Mouse (Mus musculus) gastrocnemius, adult 8-10 months (tissue): ENCODE data around the gene Cog8. TPM values are rescaled to one million over a fixed set of nuclear protein-coding genes. Genes with fewer than 3 reads are reported as not detected.
"Not testable (repeated sequence)": the region's sequence is repeated elsewhere in the genome, so short reads cannot be mapped to it uniquely, and the experiment has no call there.

ENCODE experiments used
- DNase-seq, 2 experiments: peaks; one replicate each; pipeline ENCODE4 v3.0.0; 2022; ENCODE audit warnings: low spot score in 2 of 2
- microRNA-seq: library from miRNA; unstranded; fragments of <30 nt; microRNA quantifications from one replicate; pipeline ENCODE4 v1.2.0, GENCODE M21; 2022
- total RNA-seq, 4 experiments: library from RNA; stranded (reverse); gene quantifications; 2 replicates each; pipeline ENCODE4 v1.2.4; 2022

Cog8 gene
- total RNA-seq, 4 experiments from 2014 or later, result 15.8 to 21.7 (median 19.5) TPM

DNA sequence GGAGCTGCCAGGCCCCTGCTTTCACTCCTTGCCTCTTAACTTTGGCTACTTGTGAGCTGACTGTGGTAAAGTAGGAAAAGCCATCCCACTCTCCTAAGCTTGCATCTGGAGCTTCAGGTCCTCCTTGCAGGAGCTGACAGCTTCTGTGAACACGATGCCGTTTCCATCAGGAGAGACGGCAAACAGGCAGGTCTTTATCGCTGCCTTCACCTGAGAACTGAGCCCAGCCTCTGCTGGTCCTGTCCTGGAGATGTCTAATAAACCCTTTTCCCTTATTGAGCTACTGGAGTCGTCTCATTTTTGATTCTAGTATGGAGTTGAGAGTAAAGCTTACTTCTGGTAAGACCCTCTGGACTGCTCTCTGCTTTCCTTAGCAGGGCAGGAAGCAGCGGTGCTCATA, 11.0 kb downstream of the Cog8 start:
- DNase-seq, result no peak

- DNase-seq, result no peak
Observed at GRCm38 (mm10) chr8:107040632-107041031, 15.9 kb downstream of the Cog8 start.

GRCm38 (mm10) chr8:107036626-107037025, 19.9 kb downstream of the Cog8 start:
- DNase-seq, result no peak

GRCm38 (mm10) chr8:107035641-107036040, 20.8 kb downstream of the Cog8 start:
- no peak for DNase-seq

DNA sequence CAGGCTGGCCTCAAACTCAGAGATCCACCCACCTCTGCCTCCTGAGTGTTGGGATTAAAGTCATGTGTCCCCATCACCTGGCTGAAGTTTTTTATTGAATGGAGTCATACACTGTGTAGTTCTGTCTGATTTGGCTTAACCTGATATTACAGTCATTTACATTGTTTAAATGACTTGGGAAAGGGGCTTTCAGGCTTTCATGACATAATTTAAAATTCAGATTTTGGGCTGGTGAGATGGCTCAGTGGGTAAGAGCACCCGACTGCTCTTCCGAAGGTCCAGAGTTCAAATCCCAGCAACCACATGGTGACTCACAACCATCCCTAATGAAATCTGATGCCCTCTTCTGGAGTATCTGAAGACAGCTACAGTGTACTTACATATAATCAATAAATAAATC, 22.9 kb downstream of the Cog8 start:
- not testable (repeated sequence) for DNase-seq

DNA sequence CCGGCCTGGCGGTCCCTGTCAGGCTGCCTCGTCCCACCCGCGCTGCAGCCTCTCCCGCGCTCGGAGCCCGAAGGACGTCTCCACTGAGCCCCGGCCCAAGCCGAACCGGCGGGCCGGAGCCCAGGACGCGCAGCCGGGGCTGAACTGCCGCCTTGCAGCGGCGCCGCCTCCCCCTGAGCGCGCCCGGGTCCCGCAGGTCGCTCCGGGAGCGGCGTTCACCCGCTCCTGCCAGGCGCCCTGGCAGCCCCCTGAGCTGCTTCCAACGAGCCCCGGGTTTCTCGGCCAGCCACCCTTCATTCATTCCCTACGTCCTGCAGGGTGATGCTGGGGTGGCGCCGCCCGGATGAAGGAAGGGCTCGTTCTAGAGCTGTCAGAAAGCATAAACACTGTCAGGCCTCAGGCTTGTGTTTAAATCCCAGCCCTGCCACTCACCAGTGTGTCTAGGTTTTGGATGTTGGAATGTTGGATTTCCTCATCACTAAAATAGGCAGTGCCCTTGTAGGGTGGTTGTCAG, 24.9 kb downstream of the Cog8 start:
- DNase-seq, result peak in 1 of 2 experiments; percentile 7

- DNase-seq, result peak; percentile 95 to 96
Observed at GRCm38 (mm10) chr8:107030650-107031576, 25.6 kb downstream of the Cog8 start, which contains the start of gene Vps4a. Gene Vps4a (plus strand): TSS chr8:107031222.

DNA sequence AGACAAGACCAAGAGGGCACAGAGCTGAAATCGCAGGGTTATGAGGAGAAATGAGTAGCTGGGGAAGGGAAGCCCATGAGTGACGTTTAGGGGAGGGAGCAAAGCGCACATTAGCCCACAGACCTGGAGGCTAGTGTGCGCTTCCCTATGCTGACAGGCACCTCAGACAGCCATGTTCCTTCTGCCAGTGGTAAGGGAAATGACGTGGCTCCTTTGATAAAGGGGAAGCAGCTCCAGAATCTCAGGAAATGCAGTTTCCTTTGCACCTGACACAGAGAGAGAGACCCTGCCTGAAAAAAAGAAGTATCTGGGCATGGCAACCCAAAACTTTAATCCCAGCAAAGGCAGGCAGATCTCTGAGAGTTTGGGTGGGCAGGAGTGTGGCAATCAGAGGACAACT, 26.4 kb downstream of the Cog8 start:
- no peak for DNase-seq

DNA sequence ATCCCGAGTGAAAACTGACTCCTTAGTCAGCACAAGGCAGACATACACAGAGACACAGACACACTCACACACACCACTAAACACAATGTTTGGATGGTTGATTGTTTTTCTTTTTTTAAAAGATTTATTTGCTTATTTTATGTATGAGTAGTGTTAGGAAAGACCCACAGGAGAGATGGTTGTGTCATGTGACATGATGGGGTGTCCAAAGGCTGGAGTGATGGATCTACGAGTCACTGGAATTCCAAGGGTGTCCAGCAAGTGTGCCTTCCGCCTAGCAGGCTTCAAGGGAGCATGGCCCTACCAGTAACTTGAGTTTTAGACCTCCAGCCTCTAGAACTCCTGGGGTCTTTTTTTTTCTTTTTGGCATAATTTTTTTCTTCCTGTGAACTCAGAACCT, 27.2 kb downstream of the Cog8 start:
- no peak for DNase-seq

- no peak for DNase-seq
Observed at GRCm38 (mm10) chr8:107023479-107023878, 33.0 kb downstream of the Cog8 start.

DNA sequence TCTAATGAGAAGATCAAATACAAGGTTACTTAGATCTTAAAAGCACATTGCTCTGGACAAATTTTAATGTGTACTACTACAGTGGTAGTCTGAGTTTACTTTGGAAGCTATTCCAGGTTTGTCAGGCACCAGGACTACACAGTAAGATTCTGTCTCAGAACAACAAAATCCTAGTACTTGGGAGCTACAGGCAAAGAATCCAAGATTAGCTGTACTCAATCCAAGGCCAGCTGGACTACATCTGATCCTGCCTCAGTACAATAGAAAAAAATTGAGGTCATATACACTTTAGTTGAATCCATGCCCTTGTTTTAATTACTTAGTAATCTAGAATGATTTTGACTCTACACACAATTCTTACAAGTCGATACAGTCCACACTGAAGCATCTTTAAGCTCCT, 41.6 kb downstream of the Cog8 start:
- DNase-seq, result no peak

DNA sequence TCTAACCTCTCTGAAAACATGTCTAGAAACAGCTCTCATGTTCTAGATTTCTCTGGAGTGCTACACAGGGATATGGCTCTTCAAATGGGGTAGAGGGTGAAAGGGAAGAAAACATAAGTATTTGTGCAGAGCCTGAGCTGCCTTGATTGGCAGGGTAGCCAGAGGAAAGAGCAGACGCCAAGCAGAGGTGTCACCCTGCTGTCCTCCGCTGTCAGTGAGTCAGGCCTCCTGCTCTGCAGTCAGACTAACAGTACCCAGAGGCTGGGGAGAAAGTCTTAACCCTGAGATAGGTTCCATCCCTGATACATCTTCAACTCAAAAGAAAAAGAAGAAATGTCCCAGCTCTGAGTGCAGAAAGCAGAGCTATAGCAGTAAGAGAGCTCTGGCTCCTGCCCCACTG, 43.8 kb downstream of the Cog8 start:
- no peak for DNase-seq

GRCm38 (mm10) chr8:107007795-107008194, 48.7 kb downstream of the Cog8 start:
- DNase-seq, result no peak

GRCm38 (mm10) chr8:107002532-107002931, 54.0 kb downstream of the Cog8 start:
- peak; percentile 76 to 82 for DNase-seq

- peak; percentile 56 to 60 for DNase-seq
Observed at GRCm38 (mm10) chr8:106999068-106999467, 57.4 kb downstream of the Cog8 start.

DNA sequence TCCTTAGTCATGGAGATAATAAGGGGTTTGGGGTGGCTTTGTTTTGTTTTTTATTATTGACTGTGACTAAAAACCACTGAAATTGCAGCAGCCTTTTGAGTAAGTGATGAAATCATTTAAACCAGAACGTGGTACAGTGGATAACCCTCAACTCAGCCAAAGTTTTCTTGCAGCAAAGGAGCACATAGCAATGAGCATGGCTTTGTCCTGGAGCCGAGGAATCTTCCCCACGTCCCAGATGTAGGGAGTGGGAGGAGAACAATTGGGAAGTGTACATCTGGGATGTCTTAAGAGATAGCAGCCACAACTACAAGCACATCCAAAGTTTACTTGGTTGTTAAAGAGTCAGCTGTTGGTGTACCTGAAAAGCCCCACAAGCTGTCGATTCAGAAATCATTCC, 59.1 kb downstream of the Cog8 start:
- DNase-seq, result no peak

DNA sequence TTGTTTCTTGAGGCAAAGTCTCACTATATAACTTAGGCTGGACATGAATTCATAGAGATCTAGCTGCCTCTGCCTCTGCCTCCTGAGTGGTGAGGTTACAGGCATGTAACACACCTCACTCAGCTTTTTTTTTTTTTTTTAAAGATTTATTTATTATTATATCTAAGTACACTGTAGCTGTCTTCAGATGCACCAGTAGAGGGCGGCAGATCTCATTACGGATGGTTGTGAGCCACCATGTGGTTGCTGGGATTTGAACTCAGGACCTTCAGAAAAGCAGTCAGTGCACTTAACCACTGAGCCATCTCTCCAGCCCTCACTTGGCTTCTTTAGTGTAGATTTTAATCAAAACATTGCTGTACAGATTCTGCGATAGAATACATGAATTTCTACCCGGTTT, 60.1 kb downstream of the Cog8 start:
- DNase-seq, result not testable (repeated sequence)

Small RNAs within 50 kb of the gene (microRNA-seq; reads per million reads assigned to microRNA genes)
- 3.3 reads per million for gene Mir7075

Other genes with a start within 250 kb of the Cog8 start
- under 1 TPM; 0.65 to 0.94 (median 0.75) TPM for gene Has3, start 186.4 kb downstream of the Cog8 start, total RNA-seq
- 10 to 100 TPM; 21.7 to 26.7 (median 25.3) TPM for gene Utp4, start 163.1 kb downstream of the Cog8 start, total RNA-seq
- 1 to 10 TPM; 2.4 to 3.9 (median 3.7) TPM for gene Sntb2, start 120.9 kb downstream of the Cog8 start, total RNA-seq
- gene Vps4a, start 25.5 kb downstream of the Cog8 start, total RNA-seq, result 10 to 100 TPM; 64.8 to 79.2 (median 72.5) TPM
- 10 to 100 TPM; 40.9 to 60.7 (median 54.2) TPM for gene Pdf, start 8.1 kb downstream of the Cog8 start, total RNA-seq
- gene Nip7, start 188 bp upstream of the Cog8 start, total RNA-seq, result 10 to 100 TPM; 15.2 to 22.6 (median 19.1) TPM
- not detected for gene Tmed6, start 9.0 kb upstream of the Cog8 start, total RNA-seq
- 10 to 100 TPM; 13.1 to 17.6 (median 14.7) TPM for gene Terf2, start 39.9 kb upstream of the Cog8 start, total RNA-seq
- 10 to 100 TPM; 28.2 to 39.7 (median 34.2) TPM for gene Cyb5b, start 94.0 kb upstream of the Cog8 start, total RNA-seq
- 10 to 100 TPM; 16.2 to 19.2 (median 17.0) TPM for gene Nfat5, start 236.8 kb upstream of the Cog8 start, total RNA-seq